ENCODE assay signal across 21 mouse cellular contexts in genomic region chr7:75271921-75272381, GRCm38 (mm10). TPM values are rescaled to one million over a fixed set of nuclear protein-coding genes. Genes with fewer than 3 reads are reported as not detected.
DNase-seq lines count a peak whose midpoint lies in the region; ATAC-seq and TF ChIP-seq lines count a peak whose summit lies in the region.
"Had no signal": no experiment of that assay in that cellular context is flagged by ENCODE, and none has a peak within 500 bp of the region (broad histone marks: within the 10 kb centered on the region; RNA-seq: fewer than 3 reads in every experiment).

No protein-coding gene starts in this region.

- peak; percentile 37; the same call in 1 of the 2 replicates for ATAC-seq in forebrain, embryonic 14.5 days
- ATAC-seq in forebrain, embryonic 11.5 days (replicated peaks; ENCODE audit: low FRiP score): no peak
- ATAC-seq in erythroid progenitor cell, adult 5-6 weeks (replicated peaks; ENCODE audit: low FRiP score, poor library complexity, severe bottlenecking): no peak
- ATAC-seq: intestine, embryonic 16.5 days; midbrain, embryonic 13.5 days had no signal

- H3K9ac ChIP-seq in forebrain, embryonic 14.5 days (ENCODE audit: low read length): no peak overlapping the region
- H3K9ac ChIP-seq in forebrain, embryonic 11.5 days (ENCODE audit: low read length): no peak overlapping the region
- H3K9ac ChIP-seq: embryonic facial prominence, embryonic 13.5 days; heart, embryonic 13.5 days; limb, embryonic 15.5 days; midbrain, embryonic 13.5 days; stomach, embryonic 15.5 days had no signal

- no peaks in the 10 kb centered on the region for H3K9me3 ChIP-seq in forebrain, embryonic 14.5 days (replicated peaks; ENCODE audit: control insufficient read depth, low read length)
- H3K9me3 ChIP-seq in forebrain, embryonic 11.5 days (ENCODE audit: control insufficient read depth, low read length): no peaks in the 10 kb centered on the region
- H3K9me3 ChIP-seq: embryonic facial prominence, embryonic 13.5 days; heart, embryonic 13.5 days; limb, embryonic 15.5 days; midbrain, embryonic 13.5 days; stomach, embryonic 15.5 days had no signal

- no peak overlapping the region for H3K4me3 ChIP-seq in forebrain, embryonic 14.5 days (ENCODE audit: low read depth, low read length)
- H3K4me3 ChIP-seq in forebrain, embryonic 11.5 days (ENCODE audit: low read depth, low read length): no peak overlapping the region
- H3K4me3 ChIP-seq in layer of hippocampus, adult 2 months: no peak overlapping the region
- H3K4me3 ChIP-seq: embryonic facial prominence, embryonic 13.5 days; heart, embryonic 13.5 days; limb, embryonic 15.5 days; midbrain, embryonic 13.5 days; stomach, embryonic 15.5 days had no signal

- intact Hi-C loops in left cerebral cortex, postnatal 14 days (cut with DNase I): loop anchor here (5.0 kb wide), 1 partner anchor 65 kb away; no protein-coding TSS in a partner anchor

- H3K27ac ChIP-seq in forebrain, embryonic 14.5 days (ENCODE audit: low read depth, low read length): no peak overlapping the region
- no peak overlapping the region for H3K27ac ChIP-seq in forebrain, embryonic 11.5 days (ENCODE audit: low read depth, low read length)
- peak overlapping the region; percentile 49 for H3K27ac ChIP-seq in layer of hippocampus, adult 2 months
- H3K27ac ChIP-seq: embryonic facial prominence, embryonic 13.5 days; heart, embryonic 13.5 days; kidney, postnatal 0 days; limb, embryonic 15.5 days; macrophage; midbrain, embryonic 13.5 days; stomach, embryonic 15.5 days had no signal

- TF ChIP-seq POLR2A in brain, embryonic 14.5 days (IDR thresholded peaks at IDR 0.05; ENCODE audit: borderline replicate concordance, extremely low read depth, insufficient read depth, insufficient read length, poor library complexity, severe bottlenecking): no peak

- no peak for TF ChIP-seq CTCF in layer of hippocampus, adult 2 months (conservative IDR thresholded peaks at IDR 0.05)
- no peak for TF ChIP-seq CTCF in brain, embryonic 14.5 days (IDR thresholded peaks at IDR 0.05; ENCODE audit: borderline replicate concordance, extremely low read depth, insufficient read depth, insufficient read length)

- peak; percentile 57 for DNase-seq in forebrain, embryonic 14.5 days (ENCODE audit: low spot score)
- no peak for DNase-seq in forebrain, embryonic 11.5 days (ENCODE audit: low spot score)
- peak in 1 of 2 experiments; percentile 46 for DNase-seq in layer of hippocampus, adult 2 months (ENCODE audit: low spot score in 2 of 2)
- DNase-seq in layer of hippocampus, postnatal 25 days (ENCODE audit: extremely low spot score in 1 of 2, low spot score in 1 of 2): no peak
- peak; percentile 74 for DNase-seq in brain, embryonic 14.5 days (ENCODE audit: low read depth)
- DNase-seq in left cerebral cortex, postnatal 14 days (ENCODE audit: low spot score in 2 of 2): peak; percentile 56 to 79
- no peak for DNase-seq in lung, postnatal 14 days
- DNase-seq: heart, postnatal 4 days; lung, adult 18-20 months; spleen, adult 18-20 months; thymus, postnatal 36 days had no signal

- no peaks in the 10 kb centered on the region; the same call in 1 of the 2 replicates for H3K4me1 ChIP-seq in forebrain, embryonic 14.5 days (ENCODE audit: control insufficient read depth, insufficient read depth, low read length)
- no peaks in the 10 kb centered on the region for H3K4me1 ChIP-seq in forebrain, embryonic 11.5 days (replicated peaks; ENCODE audit: control insufficient read depth, insufficient read depth, low read length)
- H3K4me1 ChIP-seq: embryonic facial prominence, embryonic 13.5 days; limb, embryonic 15.5 days; midbrain, embryonic 13.5 days; stomach, embryonic 15.5 days had no signal

- H3K36me3 ChIP-seq in forebrain, embryonic 14.5 days (ENCODE audit: control insufficient read depth, insufficient read depth, low read length): no peaks in the 10 kb centered on the region
- no peaks in the 10 kb centered on the region for H3K36me3 ChIP-seq in forebrain, embryonic 11.5 days (ENCODE audit: control insufficient read depth, insufficient read depth, low read length)
- H3K36me3 ChIP-seq: embryonic facial prominence, embryonic 13.5 days; heart, embryonic 13.5 days; limb, embryonic 15.5 days; midbrain, embryonic 13.5 days; stomach, embryonic 15.5 days had no signal

- no peaks in the 10 kb centered on the region for H3K27me3 ChIP-seq in forebrain, embryonic 14.5 days (replicated peaks; ENCODE audit: control insufficient read depth, insufficient read depth, low read length)
- no peaks in the 10 kb centered on the region for H3K27me3 ChIP-seq in forebrain, embryonic 11.5 days (ENCODE audit: control insufficient read depth, insufficient read depth, low read length)
- H3K27me3 ChIP-seq: embryonic facial prominence, embryonic 13.5 days; heart, embryonic 13.5 days; limb, embryonic 15.5 days; midbrain, embryonic 13.5 days; stomach, embryonic 15.5 days had no signal

- no peak overlapping the region for H3K4me2 ChIP-seq in forebrain, embryonic 14.5 days (ENCODE audit: low read length)
- no peak overlapping the region for H3K4me2 ChIP-seq in forebrain, embryonic 11.5 days (ENCODE audit: low read depth, low read length, severe bottlenecking)
- H3K4me2 ChIP-seq: embryonic facial prominence, embryonic 13.5 days; heart, embryonic 13.5 days; limb, embryonic 15.5 days; midbrain, embryonic 13.5 days; stomach, embryonic 15.5 days had no signal

- 44% methylated on average over 3 of the region's 3 CpGs for WGBS in forebrain, embryonic 14.5 days
- WGBS in forebrain, embryonic 11.5 days: 70% methylated on average over 3 of the region's 3 CpGs

RNA-seq across cellular contexts. Expression of gene Sv2b, which starts 37.1 kb away (rescaled TPM):
- 8.4 and 10.4 TPM in 2 replicates for polyA plus RNA-seq in forebrain, embryonic 14.5 days (2014; fragmentation: Nextera tagmentation; extraction: Ambion mirVana)
- 2.5 TPM in 2 replicates for polyA plus RNA-seq in forebrain, embryonic 11.5 days (2014; fragmentation: Nextera tagmentation; extraction: Ambion mirVana)
- 100 to 1,000 TPM; 289 to 309 TPM for total RNA-seq in layer of hippocampus, adult 2 months (2021)
- 100 to 1,000 TPM; 289 to 325 TPM for total RNA-seq in layer of hippocampus, postnatal 25 days (2021)
- polyA plus RNA-seq in brain, embryonic 14.5 days (2012; rRNA removed): 4.7 and 7.0 TPM in 2 replicates
- total RNA-seq in left cerebral cortex, postnatal 14 days (2021): 100 to 1,000 TPM; 327 to 351 TPM
- total RNA-seq in erythroid progenitor cell, adult 5-6 weeks (2015; ENCODE audit: low replicate concordance): not detected in 2 replicates
- total RNA-seq in erythroid progenitor cell, adult 5-6 weeks (2017; ENCODE audit: low replicate concordance): not detected in 2 replicates
- total RNA-seq: common myeloid progenitor, adult 5-6 weeks had no signal
- polyA plus RNA-seq: macrophage had no signal

Comparison
In these comparisons a context has a peak if more than half of its experiments do, and no peak if none do; other contexts are left out.
1. DNase-seq: peak in forebrain, embryonic 14.5 days (single experiment), brain, embryonic 14.5 days (single experiment) and left cerebral cortex, postnatal 14 days (2 of 2); none in forebrain, embryonic 11.5 days (single experiment), layer of hippocampus, postnatal 25 days (0 of 2) and lung, postnatal 14 days (single experiment).
2. RNA of gene Sv2b, which starts 37.1 kb away (total RNA-seq): 327 to 351 TPM in left cerebral cortex, postnatal 14 days, 289 to 325 TPM in layer of hippocampus, postnatal 25 days and 289 to 309 TPM in layer of hippocampus, adult 2 months; not detected in erythroid progenitor cell, adult 5-6 weeks; every median in the first group is over 100 times any median in the second.